Mouse (Mus musculus): ENCODE results near the gene Rab3a.
A peak's percentile ranks its signal among the peaks of the same experiment; 100 is the strongest.

Gene Rab3a

DNA sequence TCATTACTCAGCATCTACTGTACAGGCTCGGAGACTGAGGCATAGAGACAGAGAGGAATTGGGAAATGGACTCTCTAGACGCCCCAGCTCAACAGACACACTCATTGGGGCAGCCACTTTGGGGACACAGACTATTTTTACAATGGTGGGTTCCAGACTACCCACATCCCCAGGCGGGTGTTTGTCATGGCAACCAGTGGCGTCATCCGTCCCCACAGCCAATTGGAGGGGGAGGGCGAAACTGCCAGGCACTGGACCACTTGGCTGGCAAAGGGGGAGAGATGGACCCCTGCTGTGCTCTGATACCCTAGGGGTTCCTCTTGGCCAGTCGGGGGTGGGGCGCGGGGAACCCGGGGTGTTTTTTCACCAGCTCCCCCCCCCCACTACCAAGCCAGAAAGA lies 46.2 kb downstream of the Rab3a start:
- DNase-seq (ENCODE audit: low read depth, low spot score), result no peak

DNA sequence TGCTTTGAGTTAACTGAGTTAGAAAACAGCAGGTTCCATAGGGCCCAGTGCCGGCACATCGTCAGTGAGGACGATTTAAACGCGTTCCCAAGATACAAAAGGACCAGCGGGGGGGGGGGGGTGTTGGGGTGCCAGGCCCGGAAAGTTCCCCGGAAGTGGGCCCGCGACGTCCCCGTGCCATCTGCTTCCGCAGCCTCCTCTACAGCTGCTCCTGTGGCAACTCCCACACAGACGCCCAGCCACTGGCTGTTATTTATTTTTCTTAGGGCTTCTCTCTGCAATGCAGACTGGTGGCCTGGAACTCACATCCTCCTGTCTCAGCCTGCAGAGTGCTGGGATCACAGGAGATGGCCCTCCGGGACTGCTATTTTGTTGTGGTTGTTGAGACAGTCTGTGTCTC lies 46.7 kb downstream of the Rab3a start:
- no peak for DNase-seq (ENCODE audit: low read depth, low spot score)

DNA sequence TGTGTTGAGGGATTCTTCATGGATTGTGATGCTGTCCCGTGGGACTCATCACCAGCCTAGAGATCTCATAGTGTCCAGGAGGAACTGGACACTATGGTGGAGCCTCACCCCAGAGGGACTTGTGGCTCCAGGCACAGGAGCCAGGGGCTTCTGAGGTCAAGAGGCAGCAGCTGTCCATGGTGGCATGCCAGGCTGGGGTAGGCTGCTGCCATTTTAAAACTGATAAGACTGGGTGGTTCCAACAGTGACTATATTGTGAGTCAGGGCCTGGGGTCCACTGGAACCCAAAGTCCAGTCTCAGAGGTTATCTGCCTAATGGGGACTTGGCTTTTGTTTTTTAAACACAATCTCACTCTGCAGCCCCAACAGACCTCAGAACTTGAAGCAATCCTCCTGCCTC lies 47.4 kb downstream of the Rab3a start:
- DNase-seq (ENCODE audit: low read depth, low spot score), result no peak

DNA sequence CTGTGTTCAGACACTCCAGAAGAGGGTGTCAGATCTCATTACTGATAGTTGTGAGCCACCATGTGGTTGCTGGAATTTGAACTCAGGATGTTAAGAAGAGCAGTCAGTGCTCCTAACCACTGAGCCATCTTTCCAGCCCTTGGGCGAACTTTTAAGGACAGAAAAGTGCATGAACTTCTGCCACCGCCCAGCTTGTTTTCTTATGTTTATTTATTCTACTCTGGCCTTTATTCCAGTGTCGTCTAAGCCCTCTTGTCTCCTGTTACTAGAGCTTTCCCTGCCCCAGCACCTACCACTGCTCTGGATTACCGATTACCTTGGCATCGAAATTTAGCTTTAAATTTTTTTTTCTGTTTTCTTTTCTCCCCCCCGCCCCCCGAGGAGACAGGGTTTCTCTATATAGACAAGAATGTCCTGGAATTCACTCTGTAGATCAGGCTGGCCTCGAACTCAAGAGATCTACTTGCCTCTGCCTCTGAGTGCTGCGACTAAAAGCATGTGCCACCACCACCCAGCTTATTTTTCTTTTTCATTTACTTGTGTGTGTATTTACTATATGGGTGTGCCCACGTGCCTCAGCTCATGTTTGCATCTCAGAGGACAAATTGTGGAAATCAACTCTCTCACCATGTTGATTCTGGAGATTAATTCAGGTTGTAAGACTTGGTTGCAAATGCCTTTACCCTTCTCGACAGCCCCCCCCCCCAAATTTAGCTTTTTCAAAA lies 48.5 kb downstream of the Rab3a start:
- DNase-seq (ENCODE audit: low read depth, low spot score), result no peak

DNA sequence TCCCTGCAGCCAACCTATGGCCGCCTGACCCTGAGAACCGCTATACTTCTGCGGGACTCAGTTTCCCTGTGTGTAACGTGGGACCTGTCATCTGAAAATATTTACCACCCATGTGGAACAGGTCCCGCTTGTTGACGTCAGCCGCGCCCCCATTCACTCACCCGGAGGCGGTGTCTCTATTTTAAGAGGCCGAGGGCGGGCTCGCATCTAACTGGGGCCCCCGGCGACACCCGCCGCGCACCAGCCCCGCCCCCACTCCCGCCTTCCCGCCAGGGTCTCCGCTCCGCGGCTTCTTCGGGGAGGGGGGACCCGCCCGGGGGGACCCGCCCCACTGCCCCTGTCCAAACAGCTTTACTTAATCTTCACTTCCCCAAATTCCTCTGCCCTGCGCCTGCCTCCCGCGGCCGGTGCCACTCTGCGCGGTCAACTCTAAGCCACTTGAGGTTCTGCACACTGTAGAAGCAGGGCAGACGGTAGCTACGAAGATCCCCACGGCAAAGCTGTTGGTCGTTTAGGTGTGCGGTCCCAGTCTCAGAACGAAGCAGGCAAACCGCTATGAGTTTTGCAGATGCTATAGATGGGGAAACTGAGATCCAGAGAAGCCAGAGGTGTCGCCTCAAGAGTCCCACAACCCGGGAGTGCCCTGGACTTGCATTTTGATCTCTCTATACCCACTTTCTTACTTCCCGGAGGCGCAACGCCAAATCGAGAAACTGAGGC lies 49.4 kb downstream of the Rab3a start:
- no peak for DNase-seq (ENCODE audit: low read depth, low spot score)

DNA sequence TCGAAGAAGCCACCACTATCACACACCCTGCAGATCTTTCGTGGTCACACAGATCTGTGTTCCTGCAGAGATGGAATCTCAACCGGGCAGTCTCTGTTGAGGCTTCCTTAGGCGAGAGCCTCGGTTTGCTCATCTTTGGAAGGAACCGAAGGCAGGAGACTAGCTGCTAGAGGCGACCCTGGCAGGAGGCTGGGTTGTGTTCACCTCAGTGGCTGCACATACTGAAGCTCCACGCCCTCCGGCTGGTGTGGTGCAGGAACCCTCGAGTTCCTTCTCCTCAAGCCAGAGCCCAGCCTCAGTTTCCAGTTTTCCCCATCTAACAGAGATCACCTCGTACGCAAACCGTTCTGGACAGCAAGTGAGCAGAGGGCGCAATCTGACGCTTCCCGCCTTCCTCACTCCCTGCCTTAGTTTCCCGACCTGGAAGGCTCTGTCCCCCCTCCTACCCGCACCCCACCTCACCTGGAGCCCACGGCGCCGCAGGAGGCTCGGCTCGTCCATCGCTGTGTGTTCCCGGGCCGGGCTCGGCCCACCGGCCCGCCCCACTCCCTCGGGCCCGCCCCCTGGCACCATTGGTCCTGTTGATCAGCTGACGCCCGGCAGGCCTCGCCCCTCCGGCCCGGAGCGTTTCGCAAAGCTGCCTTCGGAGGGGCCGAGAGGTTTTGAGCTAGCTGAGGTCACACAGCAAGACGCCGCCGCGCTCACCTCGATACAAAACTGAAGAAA lies 50.2 kb downstream of the Rab3a start, which contains the start of gene Mast3:
Gene Mast3, minus strand, starts transcription at position 574 of the 726 bp plus-strand sequence.
- peak; percentile 75 for DNase-seq (ENCODE audit: low read depth, low spot score)

DNA sequence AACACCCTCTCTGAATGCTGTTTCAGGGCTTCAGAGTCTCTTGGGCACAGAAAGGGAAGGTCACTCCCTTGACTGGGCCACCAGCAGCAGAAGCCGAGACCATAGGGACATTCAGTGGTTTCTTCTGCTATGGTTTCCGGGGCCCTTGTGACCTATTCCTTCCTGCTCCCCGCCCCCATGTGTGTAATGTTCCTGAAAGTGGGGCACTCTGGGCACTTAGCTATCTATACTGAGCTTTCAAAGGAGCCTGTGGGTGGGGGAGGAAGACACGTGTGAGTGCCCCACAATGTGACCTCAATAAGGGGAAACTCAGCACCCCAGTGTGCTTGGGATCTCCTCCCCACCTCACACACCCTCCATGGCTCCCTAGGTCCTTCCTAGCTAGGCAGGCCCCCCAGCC lies 52.1 kb downstream of the Rab3a start:
- DNase-seq (ENCODE audit: low read depth, low spot score), result no peak

DNA sequence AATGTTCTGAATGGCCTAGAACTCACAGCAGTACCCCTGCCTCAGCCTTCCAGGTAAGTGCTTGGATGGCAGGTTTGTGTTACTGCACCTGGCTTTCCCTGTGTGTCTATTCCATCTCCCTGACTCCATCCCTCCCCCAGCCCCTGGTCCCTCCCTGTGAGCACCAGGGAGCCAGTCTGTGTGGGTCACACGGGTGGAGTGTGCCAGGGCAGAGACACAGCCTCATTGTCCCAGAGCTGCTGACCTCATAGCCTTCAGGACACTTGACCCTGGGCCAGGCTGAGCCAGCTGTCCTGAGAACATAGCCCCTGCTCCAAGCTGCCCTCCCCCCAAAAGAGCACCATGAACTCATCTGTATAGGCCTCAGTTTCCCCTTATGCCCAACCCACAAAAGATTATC lies 52.8 kb downstream of the Rab3a start:
- DNase-seq (ENCODE audit: low read depth, low spot score), result no peak

DNA sequence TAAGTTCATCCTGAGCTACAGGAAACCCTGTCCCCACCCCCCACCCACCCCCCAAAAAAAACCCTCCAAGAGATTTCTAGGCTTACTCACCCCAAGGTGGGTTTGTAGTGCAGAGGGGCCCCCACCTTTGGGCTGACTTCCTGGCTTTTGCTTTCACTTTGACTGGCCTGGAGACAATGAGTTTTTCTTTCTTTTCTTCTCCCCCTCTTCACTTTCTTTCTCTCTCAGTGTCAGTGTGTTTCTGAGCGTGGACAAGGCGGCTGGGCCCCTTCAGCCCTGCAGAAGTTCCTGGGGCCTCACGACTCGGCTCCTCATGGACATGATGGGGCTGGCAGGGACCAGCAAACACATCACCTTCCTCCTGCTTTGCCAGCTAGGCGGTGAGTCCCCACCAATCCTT lies 53.8 kb downstream of the Rab3a start, which contains the start of gene Il12rb1:
Gene Il12rb1, plus strand, starts transcription at position 211 of the 400 bp plus-strand sequence.
- DNase-seq (ENCODE audit: low read depth, low spot score), result no peak
